Mouse (Mus musculus) neural tube, embryonic 15.5 days (tissue): ENCODE results near the gene Moxd1. TPM values are rescaled to one million over a fixed set of nuclear protein-coding genes. Genes with fewer than 3 reads are reported as not detected.
A peak's percentile ranks its signal among the peaks of the same experiment; 100 is the strongest.

Source experiments
- ATAC-seq: fragments of 200-750 bp; cut with Nextera tagmentation; 2 replicates; pipeline ENCODE4 v1.8.0; 2017; ENCODE audit warnings: mild to moderate bottlenecking, moderate TSS enrichment, moderate library complexity; ENCODE audit not compliant: low FRiP score
- H3K27ac ChIP-seq: fragments of 300-500 bp; sonication (generic); replicated peaks from 2 replicates; pipeline ENCODE4 v1.5.1; 2015; ENCODE audit warnings: mild to moderate bottlenecking, inconsistent platforms
- H3K27me3 ChIP-seq: fragments of 300-500 bp; sonication (generic); replicated peaks from 2 replicates; pipeline ENCODE4 v1.6.1; 2015; ENCODE audit warnings: inconsistent platforms
- H3K36me3 ChIP-seq: fragments of 300-500 bp; sonication (generic); 2 replicates; pipeline ENCODE4 v1.6.1; 2015; ENCODE audit warnings: inconsistent platforms
- H3K4me1 ChIP-seq: fragments of 300-500 bp; sonication (generic); 2 replicates; pipeline ENCODE4 v1.6.1; 2015; ENCODE audit warnings: inconsistent platforms
- H3K4me2 ChIP-seq: fragments of 300-500 bp; sonication (generic); 2 replicates; pipeline ENCODE4 v1.6.1; 2015; ENCODE audit warnings: inconsistent platforms, mild to moderate bottlenecking, moderate library complexity
- H3K4me3 ChIP-seq: fragments of 300-500 bp; sonication (generic); replicated peaks from 2 replicates; pipeline ENCODE4 v1.5.1; 2015; ENCODE audit warnings: mild to moderate bottlenecking, inconsistent platforms
- H3K9ac ChIP-seq: fragments of 300-500 bp; sonication (generic); replicated peaks from 2 replicates; pipeline ENCODE4 v1.6.1; 2015; ENCODE audit warnings: mild to moderate bottlenecking, inconsistent platforms
- H3K9me3 ChIP-seq: fragments of 300-500 bp; sonication (generic); replicated peaks from 2 replicates; pipeline ENCODE4 v1.6.1; 2016; ENCODE audit warnings: inconsistent platforms
- WGBS: fragments of 180-500 bp; shearing (Covaris S2); methylation state at CpG from one replicate; pipeline ENCODE4 v1.1.7; 2015; ENCODE audit warnings: mixed read lengths; 5-methylcytosine and 5-hydroxymethylcytosine counted together
- polyA plus RNA-seq: library from polyadenylated mRNA; unstranded; fragments of >200 nt; fragmentation: Nextera tagmentation; extraction: Ambion mirVana; gene quantifications from 2 replicates; pipeline ENCODE4 v1.2.1, GENCODE M21; 2015

The Moxd1 gene
- polyA plus RNA-seq, 1 experiment from 2014 or later = 8.6 TPM

- H3K4me3 ChIP-seq = no peak overlapping the region
- no peak for ATAC-seq
- no peaks in the 10 kb centered on the region for H3K27me3 ChIP-seq
- no peak overlapping the region for H3K27ac ChIP-seq
- H3K9me3 ChIP-seq = no peaks in the 10 kb centered on the region
- no peaks in the 10 kb centered on the region for H3K4me1 ChIP-seq
- no peaks in the 10 kb centered on the region for H3K36me3 ChIP-seq
- H3K4me2 ChIP-seq = no peak overlapping the region
- H3K9ac ChIP-seq = no peak overlapping the region
- WGBS = 65% methylated on average over 7 of the region's 7 CpGs
Measured at GRCm38 (mm10) chr10:24276211-24276610, 52.9 kb downstream of the Moxd1 start.

- no peaks in the 10 kb centered on the region for H3K27me3 ChIP-seq
- H3K4me3 ChIP-seq = no peak overlapping the region
- ATAC-seq = no peak
Measured at GRCm38 (mm10) chr10:24282650-24283049, 59.3 kb downstream of the Moxd1 start.

GRCm38 (mm10) chr10:24291611-24292010 is 68.3 kb downstream of the Moxd1 start:
- Histone ChIP-seq H3K4me2 (no peak overlapping the region), H3K4me1 (no peaks in the 10 kb centered on the region), H3K9ac (no peak overlapping the region), H3K27ac (no peak overlapping the region), H3K36me3 (no peaks in the 10 kb centered on the region), H3K27me3 (no peaks in the 10 kb centered on the region), H3K9me3 (no peaks in the 10 kb centered on the region), H3K4me3 (no peak overlapping the region)
- no peak for ATAC-seq
- WGBS = 87% methylated on average over 8 of the region's 8 CpGs

More at GRCm38 (mm10) chr10:24282650-24283049, 59.3 kb downstream of the Moxd1 start:
- Histone ChIP-seq H3K4me1 (no peaks in the 10 kb centered on the region), H3K36me3 (no peaks in the 10 kb centered on the region), H3K9ac (no peak overlapping the region), H3K4me2 (no peak overlapping the region), H3K9me3 (no peaks in the 10 kb centered on the region), H3K27ac (no peak overlapping the region)
- WGBS = 64% methylated on average over 5 of the region's 5 CpGs

- 97% methylated on average over 1 of the region's 1 CpGs for WGBS
- ATAC-seq = no peak
Measured at GRCm38 (mm10) chr10:24292671-24293070, 69.4 kb downstream of the Moxd1 start.

GRCm38 (mm10) chr10:24296608-24297007 is 73.3 kb downstream of the Moxd1 start:
- Histone ChIP-seq H3K27me3 (no peaks in the 10 kb centered on the region), H3K36me3 (no peaks in the 10 kb centered on the region), H3K27ac (no peak overlapping the region), H3K4me3 (no peak overlapping the region), H3K9ac (no peak overlapping the region), H3K4me2 (no peak overlapping the region), H3K4me1 (no peaks in the 10 kb centered on the region), H3K9me3 (no peaks in the 10 kb centered on the region)
- 70% methylated on average over 4 of the region's 4 CpGs for WGBS
- no peak for ATAC-seq

More at GRCm38 (mm10) chr10:24292671-24293070, 69.4 kb downstream of the Moxd1 start:
- H3K4me1 ChIP-seq = no peaks in the 10 kb centered on the region
- H3K4me2 ChIP-seq = no peak overlapping the region
- H3K27me3 ChIP-seq = no peaks in the 10 kb centered on the region
- H3K27ac ChIP-seq = no peak overlapping the region
- no peak overlapping the region for H3K9ac ChIP-seq
- H3K9me3 ChIP-seq = no peaks in the 10 kb centered on the region
- no peaks in the 10 kb centered on the region for H3K36me3 ChIP-seq
- H3K4me3 ChIP-seq = no peak overlapping the region

GRCm38 (mm10) chr10:24297792-24298191 is 74.5 kb downstream of the Moxd1 start:
- Histone ChIP-seq H3K36me3 (no peaks in the 10 kb centered on the region), H3K4me2 (no peak overlapping the region), H3K27ac (no peak overlapping the region), H3K9ac (no peak overlapping the region), H3K9me3 (no peaks in the 10 kb centered on the region), H3K4me3 (no peak overlapping the region), H3K4me1 (no peaks in the 10 kb centered on the region), H3K27me3 (no peaks in the 10 kb centered on the region)
- WGBS = 0% methylated on average over 1 of the region's 1 CpGs
- ATAC-seq = no peak

GRCm38 (mm10) chr10:24298260-24299244 is 75.2 kb downstream of the Moxd1 start:
- H3K4me2 ChIP-seq = no peak overlapping the region
- H3K4me1 ChIP-seq = no peaks in the 10 kb centered on the region
- no peak overlapping the region for H3K4me3 ChIP-seq
- H3K27me3 ChIP-seq = no peaks in the 10 kb centered on the region
- H3K9me3 ChIP-seq = no peaks in the 10 kb centered on the region
- H3K27ac ChIP-seq = no peak overlapping the region
- peak; percentile 89 for ATAC-seq
- no peak overlapping the region for H3K9ac ChIP-seq
- 44% methylated on average over 2 of the region's 2 CpGs for WGBS
- H3K36me3 ChIP-seq = no peaks in the 10 kb centered on the region

- Histone ChIP-seq H3K27ac (no peak overlapping the region), H3K4me1 (peaks cover 2% of the 10 kb centered on the region; the same call in 1 of the 2 replicates), H3K36me3 (no peaks in the 10 kb centered on the region), H3K9me3 (no peaks in the 10 kb centered on the region), H3K27me3 (no peaks in the 10 kb centered on the region), H3K4me3 (0 out of 2 replicates have a peak overlapping the region, but pooled peaks have one; percentile 6), H3K4me2 (peak overlapping the region; percentile 44), H3K9ac (no peak overlapping the region)
- ATAC-seq = peak; percentile 85; the same call in 1 of the 2 replicates
- WGBS = under 1% methylated on average over 9 of the region's 9 CpGs
Measured at GRCm38 (mm10) chr10:24312191-24312611, 88.9 kb downstream of the Moxd1 start.

GRCm38 (mm10) chr10:24317126-24317836 is 94.0 kb downstream of the Moxd1 start:
- WGBS = 60% methylated on average over 19 of the region's 19 CpGs
- Histone ChIP-seq H3K4me2 (no peak overlapping the region), H3K36me3 (no peaks in the 10 kb centered on the region), H3K4me1 (peaks cover 5% of the 10 kb centered on the region; the same call in 1 of the 2 replicates), H3K4me3 (no peak overlapping the region), H3K27me3 (no peaks in the 10 kb centered on the region), H3K27ac (no peak overlapping the region), H3K9ac (no peak overlapping the region), H3K9me3 (no peaks in the 10 kb centered on the region)
- ATAC-seq = no peak

- WGBS = 86% methylated on average over 3 of the region's 3 CpGs
- H3K4me1 ChIP-seq = peaks cover 5% of the 10 kb centered on the region; the same call in 1 of the 2 replicates
- no peak overlapping the region for H3K4me2 ChIP-seq
- ATAC-seq = no peak
- H3K9me3 ChIP-seq = no peaks in the 10 kb centered on the region
- no peak overlapping the region for H3K27ac ChIP-seq
- no peaks in the 10 kb centered on the region for H3K36me3 ChIP-seq
- H3K27me3 ChIP-seq = no peaks in the 10 kb centered on the region
- H3K4me3 ChIP-seq = no peak overlapping the region
- no peak overlapping the region for H3K9ac ChIP-seq
Measured at GRCm38 (mm10) chr10:24320326-24320725, 97.0 kb downstream of the Moxd1 start.

GRCm38 (mm10) chr10:24323066-24323465 is 99.7 kb downstream of the Moxd1 start:
- no peak for ATAC-seq
- Histone ChIP-seq H3K4me2 (no peak overlapping the region), H3K4me1 (no peaks in the 10 kb centered on the region), H3K4me3 (no peak overlapping the region), H3K9ac (no peak overlapping the region), H3K27ac (no peak overlapping the region), H3K9me3 (no peaks in the 10 kb centered on the region), H3K36me3 (no peaks in the 10 kb centered on the region), H3K27me3 (no peaks in the 10 kb centered on the region)
- WGBS = 92% methylated on average over 4 of the region's 4 CpGs
